Mouse (Mus musculus): ENCODE measurements at regions not wholly inside any gene's neighbourhood (a gene's known extent, or its start where the extent isn't known, plus 50 kb on each side); places are given as distances from the start of the nearest gene placed in this dataset.
A peak's percentile ranks its signal among the peaks of the same experiment; 100 is the strongest.
"Not testable (repeated sequence)": the region's sequence is repeated elsewhere in the genome, so short reads cannot be mapped to it uniquely, and the experiment has no call there.

DNA sequence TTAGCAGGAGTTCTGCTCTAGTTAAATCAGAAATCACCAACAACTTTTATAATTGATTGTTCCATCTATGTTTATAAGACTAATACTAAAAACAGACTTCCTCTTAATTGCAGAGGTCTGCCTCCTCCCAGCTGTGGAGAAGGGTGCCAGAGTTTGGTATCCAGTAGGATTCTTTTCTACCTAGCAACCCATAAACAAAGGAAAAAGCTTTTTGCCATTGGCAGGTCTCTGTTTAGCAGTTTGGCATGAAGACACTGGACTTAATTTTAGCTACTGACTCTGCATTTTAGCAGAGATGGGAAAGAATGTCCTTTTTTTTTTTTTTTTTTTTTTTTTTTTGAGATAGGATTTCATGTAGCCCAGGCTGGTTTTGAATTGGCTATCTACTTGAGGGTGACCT is 1628.4 kb downstream of the A830018L16Rik start:
- DNase-seq (ENCODE audit: low spot score in 2 of 2), result no peak

DNA sequence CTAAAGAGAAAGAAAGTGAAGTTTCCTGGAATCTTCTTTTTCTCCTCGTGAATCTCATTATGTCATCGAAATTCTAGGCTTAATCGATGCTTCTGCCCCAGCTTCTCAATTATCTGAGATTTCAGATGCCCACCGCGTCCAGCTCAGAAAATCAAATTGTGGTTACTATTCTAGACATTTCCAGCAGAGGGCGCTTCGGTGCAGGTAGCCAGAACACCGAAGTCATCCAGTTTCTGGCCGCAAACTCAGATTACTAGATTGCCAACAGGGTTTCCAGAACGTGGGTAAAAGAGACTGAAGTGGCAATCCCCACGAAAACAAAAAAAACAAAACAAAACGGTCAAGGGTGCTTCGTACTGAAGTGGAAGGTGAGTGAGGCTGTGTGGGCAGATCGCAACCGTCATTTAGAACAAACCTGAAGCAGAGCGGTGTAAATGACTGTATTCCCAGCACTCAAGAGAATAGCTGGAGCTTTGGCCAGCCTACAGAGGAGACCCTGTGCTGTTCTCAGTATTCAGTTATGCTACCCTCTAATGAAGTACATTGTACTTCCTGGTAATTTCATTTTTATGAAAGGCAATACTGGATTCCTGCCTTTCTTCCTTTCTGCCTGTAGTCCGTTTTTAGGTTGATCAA is 1636.4 kb downstream of the A830018L16Rik start:
- peak; percentile 5 to 57 for DNase-seq (ENCODE audit: low spot score in 2 of 2)

DNA sequence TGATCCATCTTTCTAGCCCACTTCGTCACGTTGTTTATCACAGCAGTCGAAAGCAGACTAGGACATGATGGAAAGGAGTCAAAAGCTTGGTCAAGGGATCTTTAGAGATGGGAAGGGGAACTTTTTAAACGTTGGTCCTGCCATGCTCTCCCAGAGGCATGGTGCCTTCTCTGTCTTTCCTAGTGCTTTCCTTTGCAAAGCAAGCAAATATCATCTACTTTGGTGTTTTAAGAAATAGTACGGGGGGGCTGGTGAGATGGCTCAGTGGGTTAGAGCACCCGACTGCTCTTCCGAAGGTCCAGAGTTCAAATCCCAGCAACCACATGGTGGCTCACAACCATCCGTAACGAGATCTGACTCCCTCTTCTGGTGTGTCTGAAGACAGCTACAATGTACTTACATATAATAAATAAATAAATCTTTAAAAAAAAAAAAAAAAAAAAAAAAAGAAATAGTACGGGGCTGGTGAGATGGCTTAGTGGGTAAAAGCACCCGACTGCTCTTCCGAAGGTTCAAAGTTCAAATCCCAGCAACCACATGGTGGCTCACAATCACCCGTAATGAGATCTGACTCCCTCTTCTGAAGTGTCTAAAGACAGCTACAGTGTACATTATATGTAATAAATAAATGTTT is 1637.6 kb downstream of the A830018L16Rik start:
- DNase-seq (ENCODE audit: low spot score in 2 of 2), result not testable (repeated sequence)

DNA sequence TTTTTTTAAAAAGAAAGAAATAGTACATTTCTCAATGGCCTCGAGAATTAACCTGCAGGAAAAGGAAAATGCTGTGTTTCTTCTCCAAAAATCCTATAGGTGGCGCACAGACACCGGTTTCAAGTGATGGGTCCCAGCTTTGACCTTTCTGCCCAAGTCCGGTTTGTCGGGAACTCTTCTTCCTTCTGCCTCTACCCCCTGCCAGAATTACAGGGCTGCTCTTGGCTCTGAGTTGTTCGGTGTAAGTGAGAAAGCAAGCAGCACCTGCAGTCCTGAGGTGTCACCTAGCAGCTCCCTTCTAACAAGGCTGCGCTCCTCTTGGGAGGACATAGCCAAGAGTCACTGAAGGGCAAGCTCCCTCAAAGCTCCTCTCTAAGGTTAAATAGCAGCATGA is 1638.2 kb downstream of the A830018L16Rik start:
- peak in 1 of 2 experiments; percentile 11 for DNase-seq (ENCODE audit: low spot score in 2 of 2)

DNA sequence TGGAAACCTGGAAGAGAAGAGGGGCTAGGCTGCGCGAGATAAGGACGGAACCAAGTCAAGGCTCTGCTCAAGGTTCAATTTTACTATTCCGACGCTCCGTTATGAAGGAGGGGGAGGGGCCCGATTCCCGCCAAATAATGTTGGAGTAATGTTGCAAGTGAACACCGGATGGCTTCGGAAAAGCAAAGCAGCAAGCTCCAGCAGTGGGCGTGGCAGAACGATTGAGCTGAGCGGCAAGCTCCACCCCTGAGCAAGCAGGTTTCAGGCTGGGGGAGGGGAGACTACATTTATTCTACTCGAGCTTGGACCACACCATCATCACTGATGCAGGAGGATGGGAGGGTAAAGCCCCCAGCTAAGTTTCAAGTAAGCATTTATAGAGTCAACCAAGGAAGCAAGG is 1643.8 kb downstream of the A830018L16Rik start:
- DNase-seq (ENCODE audit: low spot score in 2 of 2), result no peak

DNA sequence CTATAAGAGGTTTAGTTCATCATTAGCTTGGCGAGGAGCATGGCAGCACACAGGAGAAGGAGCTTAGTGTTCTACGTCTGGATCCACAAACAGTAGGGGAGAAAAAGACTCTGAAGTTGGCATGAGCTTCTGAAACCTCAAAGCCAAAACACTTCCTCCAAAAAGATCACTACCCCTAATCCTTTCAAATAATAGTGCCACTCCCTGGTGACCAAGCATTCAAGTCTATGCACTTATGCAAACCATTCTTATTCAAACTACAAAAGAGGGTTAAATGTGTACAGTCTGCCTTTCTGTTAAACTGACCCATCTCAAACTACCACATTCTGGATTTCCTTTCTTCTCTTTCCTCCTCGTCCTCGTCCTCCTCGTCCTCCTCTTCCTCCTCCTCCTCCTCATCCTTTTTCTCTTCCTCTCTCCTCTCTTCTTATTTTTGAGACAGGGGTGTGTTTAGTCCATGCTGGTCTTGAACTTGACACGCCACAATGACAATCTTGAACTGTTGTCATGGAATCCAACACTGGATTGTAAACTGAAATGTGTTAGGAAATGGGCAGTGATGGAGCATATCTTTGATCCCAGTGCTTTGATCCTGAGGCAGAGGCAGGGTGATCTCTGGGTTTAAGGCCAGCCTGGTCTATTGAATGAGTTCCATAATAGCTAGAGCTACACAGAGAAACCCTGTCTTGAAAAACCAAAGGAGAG is 1645.9 kb downstream of the A830018L16Rik start:
- no peak for DNase-seq (ENCODE audit: low spot score in 2 of 2)
